Mouse (Mus musculus) midbrain, embryonic 11.5 days (tissue): ENCODE measurements around the gene Ess2. TPM values are rescaled to one million over a fixed set of nuclear protein-coding genes. Genes with fewer than 3 reads are reported as not detected.

ENCODE experiments used
- ATAC-seq: fragments of 200-750 bp; cut with Nextera tagmentation; 2 replicates; pipeline ENCODE4 v1.8.0; 2017; ENCODE audit warnings: moderate TSS enrichment, moderate library complexity; ENCODE audit not compliant: low FRiP score
- DNase-seq: peaks from one replicate; pipeline ENCODE4 v3.0.0; 2015; ENCODE audit warnings: low spot score; ENCODE audit errors: missing footprints
- H3K27ac ChIP-seq: fragments of 300-500 bp; sonication (generic); 2 replicates; pipeline ENCODE4 v1.5.1; 2014; ENCODE audit warnings: low read depth, low read length
- H3K27me3 ChIP-seq: fragments of 300-500 bp; sonication (generic); 2 replicates; pipeline ENCODE4 v1.6.1; 2014; ENCODE audit warnings: mild to moderate bottlenecking, low read length, moderate library complexity, mixed read lengths; ENCODE audit not compliant: control insufficient read depth, insufficient read depth
- H3K36me3 ChIP-seq: fragments of 300-500 bp; sonication (generic); 2 replicates; pipeline ENCODE4 v1.6.1; 2014; ENCODE audit warnings: mild to moderate bottlenecking, low read length, moderate library complexity, mixed read lengths; ENCODE audit not compliant: control insufficient read depth, insufficient read depth
- H3K4me1 ChIP-seq: fragments of 300-500 bp; sonication (generic); 2 replicates; pipeline ENCODE4 v1.6.1; 2014; ENCODE audit warnings: low read length; ENCODE audit not compliant: control insufficient read depth, insufficient read depth
- H3K4me2 ChIP-seq: fragments of 300-500 bp; sonication (generic); 2 replicates; pipeline ENCODE4 v1.6.1; 2014; ENCODE audit warnings: mild to moderate bottlenecking, moderate library complexity
- H3K4me3 ChIP-seq: fragments of 300-500 bp; sonication (generic); 2 replicates; pipeline ENCODE4 v1.5.1; 2014; ENCODE audit warnings: low read depth, low read length
- H3K9ac ChIP-seq: fragments of 300-500 bp; sonication (generic); 2 replicates; pipeline ENCODE4 v1.6.1; 2014; ENCODE audit warnings: low read length
- H3K9me3 ChIP-seq: fragments of 300-500 bp; sonication (generic); 2 replicates; pipeline ENCODE4 v1.6.1; 2016; ENCODE audit warnings: low read length; ENCODE audit not compliant: control insufficient read depth
- WGBS: fragments of 180-500 bp; shearing (Covaris S2); extraction: QIAGEN DNeasy Blood & Tissue Kit; methylation state at CpG from one replicate; pipeline ENCODE4 v1.1.7; 2014; 5-methylcytosine and 5-hydroxymethylcytosine counted together
- polyA plus RNA-seq: library from polyadenylated mRNA; unstranded; fragments of >200 nt; fragmentation: Nextera tagmentation; extraction: Ambion mirVana; gene quantifications from 2 replicates; pipeline ENCODE4 v1.2.1, GENCODE M21; 2014

Gene Ess2
- polyA plus RNA-seq, 1 experiment from 2014 or later = 39.4 TPM

DNA sequence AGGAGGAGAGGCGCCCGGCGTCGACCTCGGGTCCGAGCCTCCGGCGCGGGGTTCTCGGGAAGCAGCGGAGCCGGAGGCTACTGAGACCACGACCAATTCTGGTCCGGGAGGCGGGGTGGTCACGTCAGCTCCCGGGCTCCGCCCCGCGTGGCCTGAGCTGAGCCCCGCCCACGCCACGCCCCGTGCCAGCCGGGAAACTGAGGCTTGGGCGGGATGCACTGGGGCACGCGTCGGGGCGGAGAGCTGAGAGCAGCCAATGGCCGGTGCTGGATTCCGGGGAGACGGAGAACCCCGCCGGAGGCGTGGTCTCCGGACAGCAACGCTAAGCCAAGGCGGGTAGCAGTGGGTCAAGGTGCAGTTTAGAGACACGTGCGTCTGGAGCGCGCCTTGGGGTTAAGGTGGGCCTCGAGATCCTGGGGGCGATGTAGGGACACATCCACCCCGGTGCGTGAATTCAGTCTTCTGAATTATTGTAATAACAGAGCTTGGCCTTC is 17.0 kb upstream of the Ess2 start, which contains the start of gene Slc25a1:
Gene Slc25a1, minus strand, starts transcription at position 133 of the 494 bp plus-strand sequence.
- DNase-seq = peak; percentile 98
- Histone ChIP-seq H3K27me3 (peaks cover 4% of the 10 kb centered on the region; the same call in 1 of the 2 replicates), H3K4me3 (peak within 1 kb of the TSS; percentile 69), H3K9ac (peak within 1 kb of the TSS; percentile 77), H3K4me1 (peaks cover 18% of the 10 kb centered on the region), H3K9me3 (no peaks in the 10 kb centered on the region), H3K36me3 (peaks cover 3% of the 10 kb centered on the region; the same call in 1 of the 2 replicates), H3K4me2 (peak within 1 kb of the TSS; percentile 91), H3K27ac (peak within 1 kb of the TSS; percentile 41)
- peak; percentile 86 for ATAC-seq
- WGBS = under 1% methylated on average over 47 of the region's 47 CpGs

DNA sequence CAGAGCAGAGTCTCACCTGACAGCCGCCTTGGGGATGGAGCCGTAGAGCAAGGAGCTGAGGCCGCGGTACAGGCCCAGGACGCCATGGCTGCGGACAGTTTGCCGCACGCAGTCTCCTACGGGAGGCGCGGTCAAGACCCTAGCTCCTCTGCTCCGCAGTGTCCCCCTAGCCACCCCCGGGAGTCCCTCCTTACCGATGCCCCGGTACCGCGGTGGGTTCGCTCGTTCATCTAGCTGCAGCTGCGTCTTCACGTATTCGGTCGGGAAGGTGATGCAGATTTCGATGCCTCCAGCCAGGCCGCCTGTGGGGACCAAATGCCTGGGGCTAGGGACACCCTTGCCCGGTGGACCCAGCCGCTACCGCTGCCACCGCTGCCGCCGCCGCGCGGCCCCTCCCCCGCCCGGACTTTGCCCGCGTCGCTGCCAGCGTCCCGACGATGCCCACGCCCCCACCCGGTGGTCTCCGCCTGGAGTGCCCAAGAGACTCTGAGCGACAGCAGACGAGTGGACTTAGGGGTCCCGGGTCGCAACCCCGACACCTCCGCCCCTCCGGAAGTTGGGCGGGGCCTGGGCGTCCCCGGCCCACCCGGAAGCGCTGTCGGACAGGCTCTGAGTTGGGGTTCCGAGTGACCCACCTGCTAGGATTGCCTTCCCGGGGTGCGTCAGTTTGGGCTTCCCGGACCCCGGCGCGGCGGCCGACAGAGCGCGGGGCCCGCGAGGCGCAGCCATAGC is 16.4 kb upstream of the Ess2 start:
- DNase-seq (peak; percentile 93), ATAC-seq (peak; percentile 65)
- H3K4me1 ChIP-seq = peaks cover 21% of the 10 kb centered on the region

DNA sequence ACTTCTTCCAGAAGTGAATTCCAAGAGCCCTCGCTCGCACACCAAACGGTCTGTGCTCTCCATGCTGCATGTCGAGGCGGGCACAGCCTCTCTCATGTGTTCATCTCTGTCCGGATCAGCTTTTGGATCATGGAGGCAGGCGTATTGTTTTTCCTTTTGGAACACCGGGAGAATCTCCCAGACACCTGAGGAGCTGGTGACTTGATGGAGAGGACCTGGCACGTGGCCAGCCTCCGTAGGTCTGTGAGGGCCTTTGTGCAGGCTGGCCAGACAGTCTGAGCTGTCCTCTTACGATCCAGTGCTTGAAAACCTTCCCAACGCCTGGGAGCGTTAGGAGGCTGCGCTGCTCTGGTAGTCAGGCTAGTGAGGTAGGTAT is 11.0 kb upstream of the Ess2 start:
- Histone ChIP-seq H3K4me2 (peak overlapping the region; percentile 96), H3K9ac (peak overlapping the region; percentile 74), H3K27ac (peak overlapping the region; percentile 6; the same call in 1 of the 2 replicates), H3K4me1 (peaks cover 26% of the 10 kb centered on the region), H3K36me3 (peaks cover 3% of the 10 kb centered on the region; the same call in 1 of the 2 replicates), H3K9me3 (no peaks in the 10 kb centered on the region), H3K27me3 (peaks cover 16% of the 10 kb centered on the region), H3K4me3 (peak overlapping the region; percentile 64)
- under 1% methylated on average over 14 of the region's 14 CpGs for WGBS
- ATAC-seq (peak; percentile 28; the same call in 1 of the 2 replicates), DNase-seq (no peak)

More for the DNA sequence above, 16.4 kb upstream of the Ess2 start:
- Histone ChIP-seq H3K9me3 (no peaks in the 10 kb centered on the region), H3K36me3 (peaks cover 3% of the 10 kb centered on the region; the same call in 1 of the 2 replicates), H3K27ac (peak overlapping the region; percentile 41), H3K9ac (peak overlapping the region; percentile 77), H3K4me2 (peak overlapping the region; percentile 91), H3K27me3 (peaks cover 4% of the 10 kb centered on the region; the same call in 1 of the 2 replicates), H3K4me3 (peak overlapping the region; percentile 69)
- WGBS = under 1% methylated on average over 71 of the region's 72 CpGs

DNA sequence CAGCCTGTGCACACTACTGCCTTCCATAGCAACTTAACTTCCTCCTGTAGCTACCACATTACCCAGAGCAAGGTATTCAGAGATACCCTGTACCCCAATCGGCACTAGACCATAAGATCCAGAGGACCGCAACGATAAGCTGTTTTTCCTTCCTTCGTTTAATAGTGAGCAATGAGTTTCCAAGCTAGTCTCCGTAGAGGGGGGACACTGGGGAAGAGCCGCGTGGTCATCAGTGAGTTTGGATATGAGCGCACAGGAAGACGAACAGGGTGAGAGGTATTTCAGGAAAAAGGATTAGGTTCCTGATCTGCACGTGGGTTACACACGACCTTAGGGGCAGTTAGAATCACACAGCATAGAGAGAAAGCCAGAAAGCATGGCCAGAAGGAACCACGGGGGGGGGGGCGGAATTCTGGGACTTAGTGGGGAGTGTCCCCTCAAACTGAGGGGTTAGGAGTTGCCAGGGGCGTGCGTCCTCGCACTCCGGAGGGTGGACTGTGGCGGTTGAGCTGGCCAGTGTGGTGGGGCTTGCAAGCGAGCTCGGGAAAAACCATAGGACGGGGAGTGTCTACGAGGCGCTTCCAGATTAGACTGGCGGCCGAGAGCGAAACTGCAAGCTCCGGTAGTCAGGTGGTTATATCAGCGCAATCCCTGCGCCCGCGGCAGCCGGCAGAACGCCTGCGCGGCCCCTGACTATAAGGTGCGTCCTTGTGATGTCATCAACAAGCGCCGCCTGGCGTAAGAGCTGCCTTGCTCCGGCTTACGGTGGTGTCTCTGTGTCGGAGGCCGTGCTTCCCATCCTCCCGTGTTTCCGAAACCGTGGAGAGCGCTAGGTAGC is 10.4 kb upstream of the Ess2 start:
- H3K4me3 ChIP-seq = peak overlapping the region; percentile 64
- H3K4me1 ChIP-seq = peaks cover 20% of the 10 kb centered on the region
- peak overlapping the region; percentile 76 for H3K27ac ChIP-seq
- 3% methylated on average over 47 of the region's 47 CpGs for WGBS
- peaks cover 22% of the 10 kb centered on the region for H3K27me3 ChIP-seq
- no peaks in the 10 kb centered on the region for H3K9me3 ChIP-seq
- H3K9ac ChIP-seq = peak overlapping the region; percentile 74
- peak; percentile 92 for ATAC-seq
- H3K36me3 ChIP-seq = peaks cover 3% of the 10 kb centered on the region; the same call in 1 of the 2 replicates
- H3K4me2 ChIP-seq = peak overlapping the region; percentile 96
- peak; percentile 99 for DNase-seq

DNA sequence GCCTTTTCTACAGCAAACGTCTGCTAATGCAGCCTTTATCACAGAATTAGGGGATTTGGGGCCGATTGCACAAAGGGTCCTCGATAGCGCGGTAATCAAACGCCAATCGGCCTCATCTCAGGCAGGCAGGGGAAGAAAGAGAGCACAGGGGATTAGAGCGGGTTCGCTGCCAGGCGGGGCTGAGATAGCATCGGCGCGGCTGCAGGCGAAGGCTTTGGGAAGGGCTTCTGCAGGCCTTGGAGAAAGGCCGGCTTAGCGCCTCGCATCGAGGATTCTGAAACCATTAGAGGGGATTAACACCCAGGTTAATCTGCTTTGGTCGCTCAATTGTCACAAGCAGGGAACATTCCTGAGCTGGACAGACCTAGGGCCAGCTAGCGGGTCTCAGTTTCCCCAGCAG is 9.4 kb upstream of the Ess2 start:
- H3K9ac ChIP-seq = peak overlapping the region; percentile 74
- H3K27ac ChIP-seq = peak overlapping the region; percentile 41; the same call in 1 of the 2 replicates
- H3K36me3 ChIP-seq = peaks cover 3% of the 10 kb centered on the region; the same call in 1 of the 2 replicates
- H3K4me2 ChIP-seq = peak overlapping the region; percentile 96
- DNase-seq (peak; percentile 95), ATAC-seq (peak; percentile 28; the same call in 1 of the 2 replicates)
- H3K9me3 ChIP-seq = no peaks in the 10 kb centered on the region
- H3K27me3 ChIP-seq = peaks cover 28% of the 10 kb centered on the region
- peaks cover 19% of the 10 kb centered on the region for H3K4me1 ChIP-seq
- H3K4me3 ChIP-seq = no peak overlapping the region
- WGBS = 3% methylated on average over 20 of the region's 20 CpGs

DNA sequence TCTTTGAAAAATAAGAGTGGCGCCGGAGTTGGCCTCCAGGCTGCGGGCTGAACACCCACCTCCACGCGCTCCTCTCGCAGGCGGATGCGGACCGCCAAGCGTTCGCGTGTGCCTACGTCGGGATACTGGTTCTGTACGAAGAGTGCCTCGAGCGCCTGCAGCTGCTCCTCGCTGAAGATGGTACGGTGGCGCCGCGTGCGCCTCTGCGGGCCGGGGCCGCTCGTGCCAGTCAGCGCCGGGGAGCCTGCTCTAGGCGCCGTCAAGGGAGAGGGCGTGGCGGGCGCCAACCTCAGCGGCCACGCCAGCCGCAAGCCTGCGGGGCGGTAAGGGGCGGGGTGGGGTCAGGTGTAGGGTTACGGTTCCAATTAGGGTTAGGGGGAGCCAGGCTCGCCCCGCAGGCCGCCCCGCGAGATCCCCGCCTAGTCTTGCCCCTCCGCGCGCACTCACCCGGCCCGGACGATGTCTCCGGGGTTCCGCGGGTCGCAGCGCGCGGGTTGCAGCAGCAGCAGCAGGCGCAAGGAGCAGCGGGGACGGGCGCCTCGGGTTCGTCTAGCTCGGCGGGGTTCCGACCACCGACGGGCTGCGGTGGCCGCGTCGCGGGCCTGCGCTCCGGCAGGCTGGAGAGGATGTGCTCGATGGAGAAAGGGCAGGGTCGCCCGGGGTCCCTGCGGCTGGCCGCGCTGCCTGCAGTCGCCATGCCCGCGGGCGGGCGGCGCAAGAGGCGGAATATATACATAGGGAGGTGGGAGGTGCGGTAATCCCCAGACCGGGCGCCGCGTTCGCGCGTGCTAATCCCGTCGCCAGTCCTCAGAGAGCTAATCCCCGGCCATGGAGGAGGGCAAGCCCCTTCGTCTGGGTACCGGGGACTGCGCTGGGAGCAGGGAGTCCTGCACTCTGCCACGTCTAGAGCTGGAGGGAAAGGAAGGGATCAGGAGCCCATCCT is 3.4 kb upstream of the Ess2 start, which contains the start of gene Gsc2:
Gene Gsc2, minus strand, starts transcription at position 753 of the 943 bp plus-strand sequence.
- H3K9ac ChIP-seq = peak within 1 kb of the TSS; percentile 38; the same call in 1 of the 2 replicates
- ATAC-seq (0 out of 2 replicates have a peak, but pooled peaks have one; percentile 12), DNase-seq (peak; percentile 91)
- under 1% methylated on average over 103 of the region's 106 CpGs for WGBS
- H3K9me3 ChIP-seq = no peaks in the 10 kb centered on the region
- peak within 1 kb of the TSS; percentile 32 for H3K4me3 ChIP-seq
- H3K4me2 ChIP-seq = peak within 1 kb of the TSS; percentile 49
- no peaks in the 10 kb centered on the region for H3K36me3 ChIP-seq
- H3K27me3 ChIP-seq = peaks cover 67% of the 10 kb centered on the region
- peaks cover 17% of the 10 kb centered on the region for H3K4me1 ChIP-seq
- H3K27ac ChIP-seq = no peak within 1 kb of the TSS

DNA sequence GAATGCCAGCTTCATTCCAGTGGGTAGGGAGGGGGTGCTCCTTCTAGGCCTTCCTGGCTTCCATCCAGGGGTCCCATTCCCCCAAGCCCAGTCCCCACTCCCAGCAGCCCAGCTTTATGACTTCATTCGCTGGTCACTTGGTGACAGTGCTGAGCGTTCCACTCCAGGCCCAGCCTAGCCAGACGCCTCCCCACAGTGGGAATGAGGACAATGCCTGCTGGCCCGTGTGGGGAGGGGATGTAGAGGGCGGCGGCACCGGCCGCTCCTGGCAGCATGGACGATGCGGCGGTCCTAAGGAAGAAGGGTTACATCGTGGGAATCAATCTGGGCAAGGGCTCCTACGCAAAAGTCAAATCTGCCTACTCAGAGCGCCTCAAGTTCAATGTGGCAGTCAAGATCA is 12.7 kb downstream of the Ess2 start, which contains the start of the genes Dgcr2 and Tssk2:
Gene Dgcr2, minus strand, starts transcription at position 101 of the 400 bp plus-strand sequence.
Gene Tssk2, plus strand, starts transcription at position 176 of the 400 bp plus-strand sequence.
- no peak for ATAC-seq
- no peaks in the 10 kb centered on the region for H3K9me3 ChIP-seq

DNA sequence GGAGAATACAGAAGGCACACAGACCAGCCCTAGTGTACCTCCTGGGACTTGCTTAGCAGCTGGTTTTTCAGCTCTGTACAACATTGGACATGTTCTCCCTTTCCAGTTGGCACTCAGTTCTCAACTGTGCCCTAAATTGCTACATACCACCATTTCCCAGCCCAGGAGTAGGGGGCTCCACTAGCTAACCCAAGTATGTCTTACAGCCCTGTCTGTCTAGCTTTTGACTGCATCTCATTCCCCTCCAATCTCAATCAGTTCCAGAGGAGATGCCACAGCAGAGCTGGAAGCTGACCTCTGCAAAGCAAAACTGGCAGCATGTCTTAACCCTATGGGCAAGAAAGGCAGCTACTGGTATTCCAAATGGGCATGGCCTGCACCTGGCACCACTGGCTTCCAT is 15.1 kb downstream of the Ess2 start:
- peaks cover 4% of the 10 kb centered on the region for H3K4me1 ChIP-seq
- H3K36me3 ChIP-seq = peaks cover 14% of the 10 kb centered on the region
- no peak overlapping the region for H3K4me2 ChIP-seq
- no peaks in the 10 kb centered on the region for H3K27me3 ChIP-seq
- H3K9me3 ChIP-seq = no peaks in the 10 kb centered on the region
- no peak overlapping the region for H3K27ac ChIP-seq
- peak; percentile 64 for DNase-seq
- no peak for ATAC-seq
- no peak overlapping the region for H3K9ac ChIP-seq
- H3K4me3 ChIP-seq = no peak overlapping the region

More for the DNA sequence above, 12.7 kb downstream of the Ess2 start, which contains the start of the genes Dgcr2 and Tssk2:
- Histone ChIP-seq H3K36me3 (peaks cover 30% of the 10 kb centered on the region), H3K4me3 (no peak within 1 kb of the TSS), H3K9ac (no peak within 1 kb of the TSS), H3K27ac (no peak within 1 kb of the TSS), H3K4me1 (no peaks in the 10 kb centered on the region), H3K27me3 (no peaks in the 10 kb centered on the region), H3K4me2 (no peak within 1 kb of the TSS)
- DNase-seq = peak; percentile 59
- 91% methylated on average over 14 of the region's 14 CpGs for WGBS
